Mouse (Mus musculus) limb, embryonic 12.5 days (tissue): ENCODE measurements around the gene Wdr20. TPM values are rescaled to one million over a fixed set of nuclear protein-coding genes. Genes with fewer than 3 reads are reported as not detected.
"Not testable (repeated sequence)": the region's sequence is repeated elsewhere in the genome, so short reads cannot be mapped to it uniquely, and the experiment has no call there.

Source experiments
- ATAC-seq: fragments of 200-750 bp; cut with Nextera tagmentation; 2 replicates; pipeline ENCODE4 v1.8.0; 2017; ENCODE audit warnings: low read depth, moderate TSS enrichment; ENCODE audit not compliant: insufficient number of reproducible peaks, insufficient read depth, low FRiP score, low TSS enrichment
- H3K27ac ChIP-seq: fragments of 300-500 bp; sonication (generic); 2 replicates; pipeline ENCODE4 v1.5.1; 2016; ENCODE audit warnings: mild to moderate bottlenecking, moderate library complexity
- H3K27me3 ChIP-seq: fragments of 300-500 bp; sonication (generic); 2 replicates; pipeline ENCODE4 v1.6.1; 2016; ENCODE audit warnings: mild to moderate bottlenecking, moderate library complexity
- H3K36me3 ChIP-seq: fragments of 300-500 bp; sonication (generic); 2 replicates; pipeline ENCODE4 v1.6.1; 2016; ENCODE audit warnings: mild to moderate bottlenecking, moderate library complexity
- H3K4me1 ChIP-seq: fragments of 300-500 bp; sonication (generic); replicated peaks from 2 replicates; pipeline ENCODE4 v1.6.1; 2016
- H3K4me2 ChIP-seq: fragments of 300-500 bp; sonication (generic); 2 replicates; pipeline ENCODE4 v1.6.1; 2016; ENCODE audit warnings: mild to moderate bottlenecking, moderate library complexity
- H3K4me3 ChIP-seq: fragments of 300-500 bp; sonication (generic); replicated peaks from 2 replicates; pipeline ENCODE4 v1.5.1; 2016; ENCODE audit warnings: mild to moderate bottlenecking
- H3K9ac ChIP-seq: fragments of 300-500 bp; sonication (generic); replicated peaks from 2 replicates; pipeline ENCODE4 v1.6.1; 2016; ENCODE audit warnings: mild to moderate bottlenecking, moderate library complexity
- H3K9me3 ChIP-seq: fragments of 300-500 bp; sonication (generic); 2 replicates; pipeline ENCODE4 v1.6.1; 2016; ENCODE audit warnings: mild to moderate bottlenecking, moderate library complexity
- WGBS: fragments of 180-500 bp; shearing (Covaris S2); methylation state at CpG from one replicate; pipeline ENCODE4 v1.1.7; 2016; 5-methylcytosine and 5-hydroxymethylcytosine counted together
- polyA plus RNA-seq: library from polyadenylated mRNA; unstranded; fragments of >200 nt; fragmentation: Nextera tagmentation; extraction: Ambion mirVana; gene quantifications from 2 replicates; pipeline ENCODE4 v1.2.1, GENCODE M21; 2016

Gene Wdr20
- 30.2 and 33.5 TPM in 2 replicates for polyA plus RNA-seq

GRCm38 (mm10) chr12:110737170-110738157, at the start of gene Wdr20:
Gene Wdr20, plus strand, starts transcription at chr12:110737944.
- H3K36me3 ChIP-seq: peaks cover 9% of the 10 kb centered on the region; the same call in 1 of the 2 replicates
- WGBS: 1% methylated on average over 69 of the region's 69 CpGs
- peak within 1 kb of the TSS; percentile 90 for H3K27ac ChIP-seq
- peak within 1 kb of the TSS; percentile 92 for H3K4me2 ChIP-seq
- H3K4me3 ChIP-seq: peak within 1 kb of the TSS; percentile 100
- peaks cover 11% of the 10 kb centered on the region; the same call in 1 of the 2 replicates for H3K27me3 ChIP-seq
- peak within 1 kb of the TSS; percentile 94 for H3K9ac ChIP-seq
- ATAC-seq: peak; percentile 92
- H3K9me3 ChIP-seq: no peaks in the 10 kb centered on the region
- peaks cover 20% of the 10 kb centered on the region for H3K4me1 ChIP-seq

DNA sequence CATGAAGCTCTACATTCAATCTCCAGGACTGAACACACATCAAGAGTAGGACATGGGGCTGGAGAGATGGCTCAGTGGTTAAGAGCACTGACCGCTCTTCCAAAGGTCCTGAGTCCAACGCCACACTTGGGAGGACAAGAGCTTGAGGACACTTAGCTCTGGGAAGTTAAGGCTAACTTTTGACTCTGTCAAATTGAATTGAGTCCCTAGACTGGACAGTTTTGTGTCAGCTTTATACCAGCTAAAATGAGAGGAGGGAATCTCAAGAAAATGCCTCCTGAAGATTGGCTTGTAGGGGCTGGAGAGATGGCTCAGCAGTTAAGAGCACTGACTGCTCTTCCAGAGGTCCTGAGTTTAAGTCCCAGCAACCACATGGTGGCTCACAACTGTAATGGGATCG, 48.8 kb upstream of the Wdr20 start:
- not testable (repeated sequence) for H3K4me3 ChIP-seq, ATAC-seq, H3K27me3 ChIP-seq, H3K4me2 ChIP-seq, H3K9ac ChIP-seq, H3K9me3 ChIP-seq, H3K27ac ChIP-seq, H3K4me1 ChIP-seq
- H3K36me3 ChIP-seq: peaks cover 70% of the 10 kb centered on the region
- WGBS: 91% methylated on average over 3 of the region's 3 CpGs

GRCm38 (mm10) chr12:110689919-110690643, 47.7 kb upstream of the Wdr20 start:
- Histone ChIP-seq H3K4me3 (no peak overlapping the region), H3K9ac (no peak overlapping the region), H3K4me1 (peaks cover 11% of the 10 kb centered on the region), H3K4me2 (no peak overlapping the region), H3K36me3 (peaks cover 79% of the 10 kb centered on the region), H3K27me3 (no peaks in the 10 kb centered on the region), H3K9me3 (no peaks in the 10 kb centered on the region), H3K27ac (no peak overlapping the region)
- 86% methylated on average over 6 of the region's 6 CpGs for WGBS
- no peak for ATAC-seq

- H3K4me2 ChIP-seq, ATAC-seq, H3K9me3 ChIP-seq, H3K27ac ChIP-seq, H3K9ac ChIP-seq, H3K4me3 ChIP-seq, H3K27me3 ChIP-seq: not testable (repeated sequence)
- 84% methylated on average over 5 of the region's 5 CpGs for WGBS
- Histone ChIP-seq H3K4me1 (peaks cover 11% of the 10 kb centered on the region), H3K36me3 (peaks cover 56% of the 10 kb centered on the region)
Observed at GRCm38 (mm10) chr12:110693378-110693777, 44.4 kb upstream of the Wdr20 start.

DNA sequence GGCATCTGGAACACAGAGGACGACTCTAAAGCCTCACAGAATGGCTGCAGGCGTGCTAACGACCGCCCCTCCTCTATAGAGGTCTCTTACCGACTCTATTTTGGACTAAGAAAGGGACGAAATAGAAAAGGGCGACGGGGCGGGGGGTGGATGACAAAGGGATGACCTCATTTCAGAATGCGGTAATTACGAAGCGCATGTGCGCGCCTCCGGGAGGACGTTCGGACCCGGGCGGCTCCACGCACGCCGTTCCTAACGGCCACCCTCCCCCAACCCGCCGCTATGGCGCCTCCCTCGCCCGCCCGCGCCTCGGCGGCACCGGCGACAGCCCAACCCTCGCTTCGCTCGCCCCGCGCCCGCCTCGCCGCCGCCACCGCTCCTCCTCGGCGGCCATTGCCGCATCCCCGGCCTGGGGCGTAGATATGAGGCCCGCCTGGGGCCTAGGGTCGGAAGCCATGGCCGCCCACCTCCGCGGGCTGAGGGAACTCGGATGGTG, 42.0 kb upstream of the Wdr20 start:
- WGBS: under 1% methylated on average over 55 of the region's 55 CpGs
- peaks cover 32% of the 10 kb centered on the region for H3K36me3 ChIP-seq
- no peaks in the 10 kb centered on the region for H3K9me3 ChIP-seq
- no peaks in the 10 kb centered on the region for H3K27me3 ChIP-seq
- peak overlapping the region; percentile 94 for H3K27ac ChIP-seq
- peaks cover 11% of the 10 kb centered on the region for H3K4me1 ChIP-seq
- peak; percentile 7; the same call in 1 of the 2 replicates for ATAC-seq
- H3K9ac ChIP-seq: peak overlapping the region; percentile 98
- H3K4me3 ChIP-seq: peak overlapping the region; percentile 99
- peak overlapping the region; percentile 66 for H3K4me2 ChIP-seq

GRCm38 (mm10) chr12:110696173-110696974, 41.4 kb upstream of the Wdr20 start:
- peak overlapping the region; percentile 77 for H3K4me2 ChIP-seq
- peak overlapping the region; percentile 99 for H3K4me3 ChIP-seq
- H3K4me1 ChIP-seq: peaks cover 16% of the 10 kb centered on the region
- no peaks in the 10 kb centered on the region for H3K27me3 ChIP-seq
- under 1% methylated on average over 88 of the region's 89 CpGs for WGBS
- ATAC-seq: peak; percentile 93
- peaks cover 30% of the 10 kb centered on the region for H3K36me3 ChIP-seq
- H3K9ac ChIP-seq: peak overlapping the region; percentile 98
- no peaks in the 10 kb centered on the region for H3K9me3 ChIP-seq
- H3K27ac ChIP-seq: peak overlapping the region; percentile 94

GRCm38 (mm10) chr12:110696975-110697400, 40.8 kb upstream of the Wdr20 start:
- H3K9ac ChIP-seq: peak overlapping the region; percentile 98
- H3K4me2 ChIP-seq: peak overlapping the region; percentile 77
- H3K4me1 ChIP-seq: peaks cover 16% of the 10 kb centered on the region
- WGBS: 57% methylated on average over 9 of the region's 9 CpGs
- H3K4me3 ChIP-seq: peak overlapping the region; percentile 99
- peak overlapping the region; percentile 94 for H3K27ac ChIP-seq
- H3K36me3 ChIP-seq: peaks cover 25% of the 10 kb centered on the region
- no peak for ATAC-seq
- H3K27me3 ChIP-seq: no peaks in the 10 kb centered on the region
- H3K9me3 ChIP-seq: no peaks in the 10 kb centered on the region

GRCm38 (mm10) chr12:110697457-110697856, 40.3 kb upstream of the Wdr20 start:
- Histone ChIP-seq H3K9me3 (no peaks in the 10 kb centered on the region), H3K9ac (no peak overlapping the region), H3K36me3 (peaks cover 21% of the 10 kb centered on the region), H3K27ac (peak overlapping the region; percentile 18; the same call in 1 of the 2 replicates), H3K4me2 (no peak overlapping the region), H3K27me3 (no peaks in the 10 kb centered on the region), H3K4me3 (no peak overlapping the region), H3K4me1 (peaks cover 16% of the 10 kb centered on the region)
- no peak for ATAC-seq
- 74% methylated on average over 5 of the region's 5 CpGs for WGBS

DNA sequence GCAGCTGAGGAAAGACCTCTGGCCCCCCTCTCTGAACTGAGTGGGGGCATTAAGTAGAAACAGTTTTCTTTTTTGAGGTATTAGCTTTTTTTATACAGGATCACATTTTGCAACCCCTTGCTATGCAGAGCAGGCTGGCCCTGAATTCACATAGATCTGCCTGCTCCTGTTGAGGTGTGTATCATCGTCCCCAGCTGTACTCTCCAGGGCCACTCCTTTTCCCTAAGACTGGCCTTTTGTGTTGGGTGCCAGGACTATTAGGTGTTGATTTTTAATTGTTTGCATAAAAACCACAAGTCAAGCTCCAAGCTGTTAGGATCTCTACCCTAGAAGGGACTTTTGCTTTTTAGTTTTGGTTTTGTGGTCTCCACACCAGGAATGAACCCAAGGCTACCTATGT, 39.7 kb upstream of the Wdr20 start:
- Histone ChIP-seq H3K9ac (no peak overlapping the region), H3K4me1 (peaks cover 13% of the 10 kb centered on the region), H3K4me2 (no peak overlapping the region), H3K27ac (no peak overlapping the region), H3K36me3 (peaks cover 17% of the 10 kb centered on the region), H3K27me3 (no peaks in the 10 kb centered on the region), H3K9me3 (no peaks in the 10 kb centered on the region), H3K4me3 (no peak overlapping the region)
- WGBS: 90% methylated on average over 1 of the region's 1 CpGs
- no peak for ATAC-seq

GRCm38 (mm10) chr12:110698523-110699170, 39.1 kb upstream of the Wdr20 start:
- Histone ChIP-seq H3K4me3 (no peak overlapping the region), H3K27me3 (no peaks in the 10 kb centered on the region), H3K27ac (no peak overlapping the region), H3K4me2 (no peak overlapping the region; the same call in 1 of the 2 replicates), H3K4me1 (peaks cover 13% of the 10 kb centered on the region), H3K9ac (no peak overlapping the region), H3K9me3 (no peaks in the 10 kb centered on the region), H3K36me3 (peaks cover 12% of the 10 kb centered on the region)
- 43% methylated on average over 15 of the region's 15 CpGs for WGBS
- ATAC-seq: no peak
